Mouse (Mus musculus): Measurements from ENCODE around the gene Atp6v1b1. TPM values are rescaled to one million over a fixed set of nuclear protein-coding genes. Genes with fewer than 3 reads are reported as not detected.

Gene Atp6v1b1
- polyA plus RNA-seq, 1 experiment from 2014 or later: not detected

DNA sequence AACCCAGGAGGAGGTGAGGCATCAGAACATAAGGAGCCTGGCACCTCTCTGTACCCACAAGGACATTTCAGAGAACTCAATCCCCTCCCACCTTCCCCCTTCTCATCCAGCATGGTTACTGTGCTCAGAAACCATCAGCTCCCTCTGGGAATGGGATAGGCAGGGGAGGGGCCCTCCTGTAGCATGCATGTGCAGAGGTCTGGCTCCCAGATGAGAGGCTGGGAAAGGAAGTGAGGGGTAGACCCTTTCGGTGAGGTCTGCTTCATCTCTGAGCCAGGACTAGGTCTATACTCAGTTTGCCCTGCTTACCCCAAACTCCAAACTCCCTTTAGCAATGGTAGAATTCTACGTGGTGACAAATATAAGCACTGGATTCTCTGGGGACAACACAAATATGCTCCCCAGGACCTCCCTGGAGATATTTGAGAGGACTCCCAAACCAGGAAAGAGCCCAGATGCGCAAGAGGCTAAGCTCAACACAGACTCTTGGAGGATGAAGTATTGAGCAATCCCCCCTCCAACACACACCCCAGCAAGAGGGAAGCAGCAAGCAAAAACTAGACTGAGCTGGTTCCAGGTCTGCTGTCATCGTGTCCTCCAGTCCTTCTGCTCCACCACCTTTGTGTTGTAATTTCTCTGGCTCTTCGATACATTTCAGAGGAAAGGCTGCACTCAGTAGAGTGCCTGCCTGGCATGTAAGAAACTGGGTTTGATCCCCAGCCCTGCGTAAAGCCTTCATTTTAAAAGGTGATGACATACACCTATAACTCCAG, 34.9 kb upstream of the Atp6v1b1 start:
- no peak overlapping the region for H3K4me3 ChIP-seq
- H3K36me3 ChIP-seq: no peaks in the 10 kb centered on the region
- peaks cover 99% of the 10 kb centered on the region for H3K27me3 ChIP-seq (ENCODE audit: insufficient read depth, poor library complexity, severe bottlenecking)
- H3K9me3 ChIP-seq: no peaks in the 10 kb centered on the region
- DNase-seq (ENCODE audit: low spot score): no peak
- WGBS: 7% methylated on average over 6 of the region's 6 CpGs
- no peak overlapping the region for H3K27ac ChIP-seq
- H3K4me1 ChIP-seq: peaks cover 23% of the 10 kb centered on the region

DNA sequence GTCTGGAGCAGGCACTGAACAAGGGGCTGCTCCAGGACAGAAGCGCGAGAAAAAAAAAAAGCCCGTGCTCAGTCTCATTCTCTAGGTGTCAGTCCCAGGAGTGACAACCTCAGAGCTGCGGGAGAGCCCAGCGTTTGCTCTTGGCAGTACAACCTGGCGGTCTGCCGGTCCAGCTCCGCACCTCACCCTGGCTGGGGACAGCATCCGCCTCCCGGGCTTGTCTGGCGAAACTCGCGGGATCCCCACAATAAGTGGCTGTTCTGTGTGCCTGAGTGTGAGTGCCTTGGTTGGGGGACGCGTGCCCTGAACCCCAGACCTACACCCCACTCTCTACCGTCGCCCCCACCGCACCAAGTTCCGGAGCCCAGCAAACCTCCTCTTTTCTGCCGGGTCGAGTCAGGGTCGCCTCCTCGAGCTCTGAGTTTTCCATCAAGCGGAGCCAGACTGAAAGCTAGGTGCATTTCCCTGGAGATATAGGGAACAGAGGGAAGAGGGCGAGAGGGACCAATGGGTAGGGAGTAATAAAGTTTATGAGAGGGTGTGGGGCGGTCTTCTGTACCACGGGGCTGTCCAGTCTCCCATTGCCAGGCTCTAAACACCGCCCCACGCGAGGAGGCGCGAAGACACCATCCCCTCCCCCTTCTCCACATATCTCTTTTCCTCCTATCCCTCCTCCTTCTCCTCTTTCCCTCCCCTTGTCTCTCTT, 32.3 kb upstream of the Atp6v1b1 start:
- no peak for DNase-seq (ENCODE audit: low spot score)

DNA sequence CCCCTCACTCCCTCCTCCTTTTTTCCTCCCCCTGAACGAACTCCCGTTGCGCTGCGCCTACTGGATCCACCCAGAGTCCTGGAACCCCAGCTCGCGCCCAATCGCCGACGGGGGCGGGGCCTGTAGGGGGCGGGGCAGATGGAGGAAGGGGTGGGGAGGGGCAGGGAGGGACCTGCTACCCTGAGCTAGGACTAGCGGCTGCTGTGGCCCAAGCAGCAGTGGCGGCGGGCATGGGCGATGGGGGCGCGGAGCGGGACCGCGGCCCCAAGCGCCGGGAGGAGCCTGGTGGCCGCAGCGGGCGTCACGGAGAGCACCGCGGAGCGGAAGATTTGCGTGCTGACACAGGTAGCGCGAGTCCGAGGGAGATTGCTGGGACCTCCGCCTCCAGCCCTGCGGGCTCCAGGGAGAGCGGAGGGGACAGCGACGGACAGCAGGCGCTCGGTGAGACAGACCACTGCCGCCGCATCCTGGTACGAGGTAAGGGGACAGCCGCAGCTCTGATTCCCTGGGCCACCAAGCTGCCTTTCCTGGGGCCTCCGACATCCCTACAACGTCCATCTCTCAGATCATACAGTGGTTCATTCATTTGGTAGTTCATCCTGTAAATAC, 31.6 kb upstream of the Atp6v1b1 start, which contains the start of gene Vax2:
Gene Vax2, plus strand, starts transcription at position 198 of the 609 bp plus-strand sequence.
- under 1% methylated on average over 46 of the region's 46 CpGs for WGBS
- H3K4me3 ChIP-seq: peak within 1 kb of the TSS; percentile 65
- no peaks in the 10 kb centered on the region for H3K9me3 ChIP-seq
- DNase-seq (ENCODE audit: low spot score): peak; percentile 91
- H3K27me3 ChIP-seq (ENCODE audit: insufficient read depth, poor library complexity, severe bottlenecking): peaks cover 100% of the 10 kb centered on the region
- peak within 1 kb of the TSS; percentile 4; the same call in 1 of the 2 replicates for H3K27ac ChIP-seq
- no peaks in the 10 kb centered on the region for H3K36me3 ChIP-seq
- peaks cover 30% of the 10 kb centered on the region for H3K4me1 ChIP-seq

More for the DNA sequence above, 32.3 kb upstream of the Atp6v1b1 start:
- Histone ChIP-seq H3K4me1 (peaks cover 24% of the 10 kb centered on the region), H3K36me3 (no peaks in the 10 kb centered on the region), H3K9me3 (no peaks in the 10 kb centered on the region), H3K27me3 (ENCODE audit: insufficient read depth, poor library complexity, severe bottlenecking) (peaks cover 100% of the 10 kb centered on the region), H3K4me3 (peak overlapping the region; percentile 65), H3K27ac (no peak overlapping the region)
- WGBS: 1% methylated on average over 32 of the region's 32 CpGs

DNA sequence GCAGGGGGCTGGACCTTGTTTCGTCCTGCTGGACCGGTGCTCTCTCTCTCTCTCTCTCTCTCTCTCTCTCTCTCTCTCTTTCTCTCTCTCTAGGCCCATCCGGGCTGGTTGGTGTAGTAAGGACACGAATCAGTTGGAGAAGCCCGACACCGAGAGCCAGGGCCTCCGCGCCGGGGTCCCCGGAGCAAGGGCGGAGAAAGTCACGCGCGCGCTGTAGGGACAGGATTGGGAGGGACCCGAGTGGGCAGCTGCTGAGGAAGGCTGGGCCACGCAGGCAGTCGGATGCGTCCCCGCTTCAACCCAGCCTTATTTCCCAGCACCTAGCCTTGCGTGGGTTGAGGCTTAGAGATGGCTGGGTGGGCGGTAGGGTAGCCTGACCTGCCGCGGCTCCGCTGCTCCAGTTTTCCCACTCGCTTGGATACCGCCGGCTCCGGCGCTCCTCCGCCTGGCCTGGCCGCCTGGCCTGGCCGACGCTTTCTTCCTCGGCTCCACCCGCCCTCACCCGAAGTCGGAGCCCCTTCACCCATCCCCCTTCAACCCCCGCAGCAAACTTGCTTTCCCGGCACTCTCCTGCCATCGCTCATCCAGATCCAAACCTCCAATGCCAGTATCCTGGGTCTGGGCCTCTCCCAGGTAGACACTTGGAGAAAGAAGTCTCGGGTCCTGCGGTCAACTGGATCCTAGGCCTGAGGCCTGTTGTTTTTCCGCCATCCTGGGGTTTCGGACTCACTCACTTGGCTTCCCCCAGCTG, 30.9 kb upstream of the Atp6v1b1 start:
- 1% methylated on average over 45 of the region's 45 CpGs for WGBS

DNA sequence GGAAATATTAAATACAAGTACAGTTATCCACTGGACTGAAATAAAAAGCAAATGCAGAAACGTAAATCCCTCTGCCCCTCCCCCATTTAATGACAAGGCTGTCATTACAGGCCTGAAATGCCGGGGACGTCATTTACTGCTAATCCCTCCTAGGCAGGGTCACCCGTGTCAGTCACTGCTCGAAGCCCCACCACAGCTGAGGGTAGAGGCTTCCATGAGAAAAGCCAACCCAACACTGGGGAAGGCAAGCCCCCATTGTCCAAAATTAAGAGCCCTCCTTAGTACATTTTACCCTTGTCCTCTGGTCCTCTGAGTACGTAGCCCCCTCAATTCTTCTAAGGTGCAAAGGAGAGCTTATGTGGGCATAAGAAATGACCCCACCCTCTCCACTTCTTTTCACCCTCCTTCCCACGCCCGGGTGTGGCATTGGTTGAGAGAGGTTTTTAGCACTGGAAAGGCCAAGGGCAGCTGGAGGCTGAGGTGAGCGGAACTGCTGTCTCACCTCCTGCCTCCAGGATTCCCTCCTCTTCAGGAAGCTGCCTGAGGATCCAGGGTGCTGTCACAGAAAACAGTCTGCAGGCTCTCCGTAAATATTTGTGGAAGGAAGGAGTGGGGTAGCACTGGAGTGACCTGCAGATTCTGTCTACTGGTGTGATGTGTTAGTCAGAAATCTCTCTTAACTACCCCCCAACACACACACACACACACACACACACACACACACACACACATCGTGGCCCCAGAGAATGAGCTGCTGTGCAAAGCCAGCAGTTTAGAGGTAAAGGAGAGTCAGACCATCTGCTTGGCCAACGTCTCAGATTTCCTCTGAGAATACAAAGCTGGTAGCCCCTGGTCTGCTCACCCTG, 29.3 kb upstream of the Atp6v1b1 start:
- no peak for DNase-seq (ENCODE audit: low spot score)
- no peak overlapping the region for H3K4me3 ChIP-seq
- H3K27me3 ChIP-seq (ENCODE audit: insufficient read depth, poor library complexity, severe bottlenecking): peaks cover 97% of the 10 kb centered on the region

More for the DNA sequence above, 30.9 kb upstream of the Atp6v1b1 start:
- DNase-seq (ENCODE audit: low spot score): no peak
- Histone ChIP-seq H3K4me3 (peak overlapping the region; percentile 65), H3K9me3 (no peaks in the 10 kb centered on the region), H3K4me1 (peaks cover 30% of the 10 kb centered on the region), H3K27me3 (ENCODE audit: insufficient read depth, poor library complexity, severe bottlenecking) (peaks cover 97% of the 10 kb centered on the region), H3K27ac (no peak overlapping the region; the same call in 1 of the 2 replicates), H3K36me3 (no peaks in the 10 kb centered on the region)

DNA sequence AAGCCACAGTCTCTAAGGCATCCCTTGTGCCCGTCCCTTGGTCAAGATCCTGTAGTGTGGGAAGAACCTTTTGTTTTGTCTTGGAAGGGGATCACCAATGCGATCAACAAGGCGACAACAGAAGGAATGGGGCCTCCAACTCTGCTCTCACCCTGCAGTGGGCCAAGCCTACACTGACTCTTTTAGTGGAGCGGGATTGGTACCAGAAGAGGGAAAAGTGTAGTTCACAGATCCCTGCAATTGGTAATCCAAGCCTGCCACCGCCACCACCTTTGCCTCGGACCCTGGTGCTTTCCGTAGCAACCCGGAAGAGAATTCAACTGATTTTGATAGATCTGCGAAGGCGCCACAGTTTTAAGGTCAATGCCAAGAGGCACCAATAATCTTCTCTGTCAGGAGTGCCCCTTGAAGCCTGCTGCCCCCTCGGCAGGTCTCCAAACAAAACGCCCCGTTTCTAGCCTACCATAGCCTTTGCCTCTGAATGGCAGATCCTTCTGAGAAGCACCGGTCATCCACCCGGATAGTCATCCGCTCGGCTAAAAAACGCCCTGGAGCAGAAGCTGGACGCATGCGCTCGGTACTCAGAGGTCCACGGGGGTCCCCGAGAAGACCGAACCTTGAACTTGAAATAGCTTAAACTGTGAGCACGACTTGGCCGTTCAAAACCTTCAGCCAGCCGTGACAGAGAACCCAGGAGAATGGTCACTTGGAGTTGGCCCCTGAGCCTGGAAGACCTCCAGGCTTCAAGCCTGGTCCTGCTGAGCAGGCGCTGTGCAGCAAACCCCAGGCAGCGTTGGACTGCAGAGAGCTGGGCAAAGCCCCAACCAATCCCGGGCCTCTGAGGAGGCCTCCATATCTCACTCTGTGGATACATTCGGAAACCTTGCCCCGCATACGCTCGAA, 28.3 kb upstream of the Atp6v1b1 start:
- no peak for DNase-seq (ENCODE audit: low spot score)
- whole genome bisulfite sequencing: under 1% methylated on average over 34 of the region's 34 CpGs
- Histone ChIP-seq H3K27me3 (ENCODE audit: insufficient read depth, poor library complexity, severe bottlenecking) (peaks cover 97% of the 10 kb centered on the region), H3K36me3 (no peaks in the 10 kb centered on the region), H3K9me3 (no peaks in the 10 kb centered on the region), H3K27ac (no peak overlapping the region), H3K4me1 (peaks cover 30% of the 10 kb centered on the region), H3K4me3 (0 out of 2 replicates have a peak overlapping the region, but pooled peaks have one; percentile 0)

More for the DNA sequence above, 29.3 kb upstream of the Atp6v1b1 start:
- H3K9me3 ChIP-seq: no peaks in the 10 kb centered on the region
- H3K27ac ChIP-seq: no peak overlapping the region
- WGBS: 1% methylated on average over 12 of the region's 12 CpGs
- no peaks in the 10 kb centered on the region for H3K36me3 ChIP-seq
- peaks cover 30% of the 10 kb centered on the region for H3K4me1 ChIP-seq

DNA sequence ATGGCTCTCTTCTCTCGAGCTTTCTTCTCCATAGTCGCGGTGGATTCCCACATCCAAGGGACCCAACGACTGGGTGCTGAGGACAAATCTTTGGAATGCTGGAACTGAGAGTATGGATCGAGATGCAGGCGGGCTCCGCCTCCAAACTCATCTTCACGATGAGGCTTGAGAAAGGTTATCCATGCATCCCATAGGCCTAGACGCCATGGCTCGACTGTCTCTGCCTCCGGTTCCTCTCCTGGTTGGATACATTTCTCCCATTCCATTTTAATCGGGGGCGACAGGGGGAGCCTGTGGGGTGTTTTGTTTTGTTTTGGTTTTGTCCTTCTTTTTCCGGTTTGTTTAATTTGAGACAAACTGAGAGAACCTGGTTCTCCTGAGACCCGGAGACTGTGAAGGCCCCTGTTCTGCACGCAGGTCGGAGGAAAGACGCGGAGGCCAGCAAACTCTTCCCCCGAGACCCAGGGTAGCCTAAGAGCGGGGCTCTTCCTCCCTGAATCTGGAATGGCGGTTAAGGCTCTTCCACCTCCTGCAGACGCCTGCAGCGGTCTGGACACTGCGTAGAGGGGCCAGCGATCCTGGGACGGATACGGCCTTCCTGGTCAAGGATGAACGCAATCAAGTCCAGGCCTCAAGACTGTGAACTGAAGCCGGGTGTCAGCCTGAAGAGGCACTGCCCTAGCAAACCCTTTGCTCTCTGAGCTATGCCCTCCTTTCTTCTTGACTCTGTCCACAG, 27.2 kb upstream of the Atp6v1b1 start:
- peaks cover 24% of the 10 kb centered on the region for H3K4me1 ChIP-seq
- H3K36me3 ChIP-seq: no peaks in the 10 kb centered on the region
- peaks cover 97% of the 10 kb centered on the region for H3K27me3 ChIP-seq (ENCODE audit: insufficient read depth, poor library complexity, severe bottlenecking)
- WGBS: under 1% methylated on average over 30 of the region's 30 CpGs
- H3K27ac ChIP-seq: no peak overlapping the region
- no peaks in the 10 kb centered on the region for H3K9me3 ChIP-seq
- H3K4me3 ChIP-seq: peak overlapping the region; percentile 32; the same call in 1 of the 2 replicates
- DNase-seq (ENCODE audit: low spot score): no peak

DNA sequence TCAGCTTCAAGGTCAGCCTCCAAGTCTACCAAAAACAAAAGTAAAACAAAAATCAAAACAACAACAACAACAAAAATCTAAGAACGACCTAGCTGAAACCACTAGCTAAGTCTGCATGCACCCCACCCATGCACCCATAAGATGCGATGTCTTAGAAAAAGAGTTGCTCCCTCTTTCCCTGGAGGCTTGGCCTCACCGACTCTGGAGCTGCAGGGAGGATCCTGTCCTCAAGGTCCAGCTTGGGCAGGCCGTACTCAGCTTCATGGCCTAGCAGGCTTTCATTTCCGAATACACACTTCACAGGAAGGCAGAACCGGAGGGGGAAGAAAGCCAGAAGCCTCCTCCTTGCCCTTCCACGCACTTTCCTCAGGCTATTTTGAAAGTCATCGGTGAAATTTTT, 25.8 kb upstream of the Atp6v1b1 start:
- H3K27me3 ChIP-seq (ENCODE audit: insufficient read depth, poor library complexity, severe bottlenecking): peaks cover 97% of the 10 kb centered on the region
- 2% methylated on average over 8 of the region's 8 CpGs for WGBS
- no peak overlapping the region for H3K4me3 ChIP-seq

DNA sequence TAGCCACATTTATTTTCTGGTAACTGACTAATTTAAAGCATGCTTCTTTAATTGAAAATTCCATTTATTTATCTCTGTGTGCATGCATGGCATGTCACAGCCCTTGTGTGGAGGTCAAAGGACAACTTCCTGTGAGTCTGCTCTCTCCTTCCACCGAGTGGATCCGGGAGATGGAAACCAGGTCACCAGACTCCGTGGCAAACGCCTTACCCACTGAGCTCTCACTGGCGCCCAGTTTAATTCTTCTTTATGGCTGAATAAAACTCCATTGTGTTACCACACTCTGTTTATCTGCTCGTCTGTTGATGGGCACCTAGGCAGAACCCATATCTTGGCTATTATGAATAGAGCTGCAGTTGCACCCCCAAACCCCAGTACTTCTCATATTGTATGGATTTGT, 20.3 kb upstream of the Atp6v1b1 start:
- 25% methylated on average over 6 of the region's 6 CpGs for WGBS
- Histone ChIP-seq H3K9me3 (no peaks in the 10 kb centered on the region), H3K27ac (no peak overlapping the region), H3K4me3 (no peak overlapping the region), H3K27me3 (ENCODE audit: insufficient read depth, poor library complexity, severe bottlenecking) (peaks cover 77% of the 10 kb centered on the region), H3K4me1 (no peaks in the 10 kb centered on the region), H3K36me3 (no peaks in the 10 kb centered on the region)
- no peak for DNase-seq (ENCODE audit: low spot score)

More for the DNA sequence above, 25.8 kb upstream of the Atp6v1b1 start:
- Histone ChIP-seq H3K27ac (no peak overlapping the region), H3K9me3 (no peaks in the 10 kb centered on the region), H3K36me3 (no peaks in the 10 kb centered on the region), H3K4me1 (peaks cover 10% of the 10 kb centered on the region)
- no peak for DNase-seq (ENCODE audit: low spot score)

DNA sequence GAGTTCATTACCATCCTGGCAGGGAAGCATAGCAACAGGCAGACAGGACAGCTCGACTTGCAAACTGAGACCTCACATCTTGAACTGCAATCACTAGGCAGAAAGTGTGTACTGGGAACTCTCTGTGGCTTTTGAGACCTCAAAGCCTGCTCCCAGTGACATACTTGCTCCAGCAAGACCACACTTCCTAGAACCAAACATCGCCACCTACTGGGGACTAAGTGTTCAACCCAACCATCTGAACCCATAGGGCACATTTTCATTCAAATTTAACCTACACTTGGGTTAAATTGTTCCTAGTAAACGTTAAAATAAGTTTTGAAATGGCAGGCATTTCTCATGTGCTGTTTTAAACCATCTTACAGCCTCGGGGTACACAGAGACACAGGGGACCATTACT, 15.6 kb upstream of the Atp6v1b1 start:
- no peak for DNase-seq (ENCODE audit: low spot score)
- H3K36me3 ChIP-seq: no peaks in the 10 kb centered on the region
- no peak overlapping the region for H3K4me3 ChIP-seq
- peaks cover 63% of the 10 kb centered on the region for H3K27me3 ChIP-seq (ENCODE audit: insufficient read depth, poor library complexity, severe bottlenecking)
- 36% methylated on average over 4 of the region's 4 CpGs for WGBS
- H3K9me3 ChIP-seq: no peaks in the 10 kb centered on the region
- H3K4me1 ChIP-seq: no peaks in the 10 kb centered on the region
- no peak overlapping the region for H3K27ac ChIP-seq
